Mouse (Mus musculus): ENCODE measurements at regions not wholly inside any gene's neighbourhood (a gene's known extent, or its start where the extent isn't known, plus 50 kb on each side); places are given as distances from the start of the nearest gene placed in this dataset.
A peak's percentile ranks its signal among the peaks of the same experiment; 100 is the strongest.

DNA sequence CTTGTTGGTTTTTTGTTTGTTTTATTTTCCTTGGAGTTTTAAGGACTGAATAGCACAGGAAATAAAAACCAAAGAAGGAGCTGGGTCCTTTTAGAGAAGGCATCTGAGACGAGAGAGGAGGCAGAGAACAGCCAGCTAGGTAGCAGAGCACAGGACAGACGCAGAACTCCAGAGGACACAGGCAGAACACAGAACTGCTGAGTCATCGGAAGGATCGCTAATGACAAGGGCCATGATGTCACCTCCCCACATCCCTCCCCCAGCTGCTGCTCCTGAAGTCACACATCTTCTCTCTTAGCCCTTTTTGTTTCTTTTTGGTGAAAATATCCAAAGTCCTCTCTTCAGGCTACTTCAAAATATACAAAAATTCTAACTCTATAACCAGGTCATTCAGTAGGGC lies 338.7 kb downstream of the Nkx6-1 start:
- no peaks in the 10 kb centered on the region for H3K79me2 ChIP-seq (replicated peaks; ENCODE audit: control insufficient read depth, insufficient read depth, low read length)
- no peaks in the 10 kb centered on the region for H3K36me3 ChIP-seq (ENCODE audit: control insufficient read depth, insufficient read depth, low read length)
- H3K27ac ChIP-seq: no peak overlapping the region
- 34% methylated on average over 4 of the region's 4 CpGs for WGBS
- no peaks in the 10 kb centered on the region for H3K27me3 ChIP-seq (ENCODE audit: control insufficient read depth, insufficient read depth, low read length)
- no peak overlapping the region for H3K4me3 ChIP-seq
- intact Hi-C loops (cut with DNase I): no loop called here
- H3K4me1 ChIP-seq (ENCODE audit: control insufficient read depth, insufficient read depth, low read length): no peaks in the 10 kb centered on the region
- no peak for TF ChIP-seq CTCF (IDR thresholded peaks at IDR 0.05)
- no peak for TF ChIP-seq EP300 (IDR thresholded peaks at IDR 0.05; ENCODE audit: insufficient read depth, low read depth, low read length)
- TF ChIP-seq POLR2A (IDR thresholded peaks at IDR 0.05; ENCODE audit: insufficient read depth, low read depth, low read length): no peak
- H3K9ac ChIP-seq (ENCODE audit: low read depth, low read length): no peak overlapping the region
- DNase-seq: no peak

DNA sequence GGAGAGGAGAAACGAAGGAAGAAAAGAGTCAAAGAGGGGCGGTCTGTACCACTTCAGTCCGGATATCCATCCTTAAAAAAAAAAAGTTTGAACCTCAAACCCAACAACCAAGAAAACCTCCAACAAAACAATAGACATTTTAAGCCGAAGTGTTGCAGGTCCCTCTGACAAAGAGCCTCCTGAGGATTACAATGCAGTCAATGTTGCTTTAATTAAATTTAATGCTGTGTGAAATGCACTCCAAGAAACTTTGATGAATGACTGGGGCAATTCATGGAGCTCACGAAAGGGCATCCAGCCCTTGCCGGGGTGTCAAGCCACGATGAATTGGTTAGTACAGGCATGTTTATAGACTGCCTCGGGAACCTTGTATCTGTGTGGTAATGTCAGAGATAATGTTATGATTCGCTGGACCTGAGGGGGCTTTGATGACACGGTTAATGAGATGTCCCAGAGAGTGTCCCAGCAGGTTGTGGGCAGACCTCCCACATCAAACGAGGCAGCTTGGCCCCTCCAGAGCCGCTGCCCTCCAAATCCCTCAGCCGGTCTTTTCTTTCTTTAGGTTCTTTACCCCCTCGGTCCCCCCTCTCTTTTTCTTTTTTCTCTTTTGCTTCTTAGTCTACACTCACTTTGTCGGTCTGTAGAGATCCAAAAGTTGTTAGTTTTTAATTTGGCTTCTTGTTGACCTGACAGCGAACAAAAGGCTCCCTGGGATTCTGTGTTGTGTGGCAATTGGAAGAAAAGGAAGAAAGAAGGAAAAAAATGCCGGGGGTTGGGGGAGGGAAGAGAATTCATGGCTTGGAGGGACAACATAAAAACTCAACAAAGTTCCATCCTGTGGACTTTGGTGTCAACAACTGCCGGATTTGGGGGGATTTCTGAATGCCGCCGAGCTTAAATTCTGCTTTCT lies 341.5 kb downstream of the Nkx6-1 start:
- TF ChIP-seq EP300 (IDR thresholded peaks at IDR 0.05; ENCODE audit: insufficient read depth, low read depth, low read length) (no peak), POLR2A (IDR thresholded peaks at IDR 0.05; ENCODE audit: insufficient read depth, low read depth, low read length) (no peak), CTCF (IDR thresholded peaks at IDR 0.05) (no peak)
- Histone ChIP-seq H3K79me2 (replicated peaks; ENCODE audit: control insufficient read depth, insufficient read depth, low read length) (no peaks in the 10 kb centered on the region), H3K4me3 (no peak overlapping the region), H3K27ac (no peak overlapping the region), H3K36me3 (ENCODE audit: control insufficient read depth, insufficient read depth, low read length) (no peaks in the 10 kb centered on the region), H3K4me1 (ENCODE audit: control insufficient read depth, insufficient read depth, low read length) (no peaks in the 10 kb centered on the region), H3K27me3 (ENCODE audit: control insufficient read depth, insufficient read depth, low read length) (no peaks in the 10 kb centered on the region), H3K9ac (ENCODE audit: low read depth, low read length) (no peak overlapping the region)
- 22% methylated on average over 20 of the region's 20 CpGs for WGBS
- DNase-seq: no peak
- intact Hi-C loops (cut with DNase I): no loop called here

DNA sequence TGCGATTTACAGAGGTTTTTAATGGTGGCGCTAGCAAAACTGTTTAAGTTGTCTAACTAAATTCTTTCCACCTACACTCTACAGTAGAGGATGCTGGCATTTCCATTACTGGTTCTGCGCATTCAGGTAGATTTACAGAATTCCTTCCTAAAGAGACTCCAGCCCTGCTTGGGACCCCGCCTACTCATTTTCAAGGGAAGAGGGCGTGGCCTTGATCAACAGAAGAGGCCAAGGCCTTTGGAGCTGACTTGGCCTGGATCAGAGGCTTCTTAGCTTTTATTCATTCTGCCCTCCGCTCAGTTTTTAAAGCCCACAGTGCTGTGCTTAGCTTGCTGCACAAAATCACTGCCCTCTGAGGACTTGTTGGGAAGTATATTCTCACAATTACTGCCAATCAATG lies 364.8 kb downstream of the Nkx6-1 start:
- no peak for DNase-seq
- no peak overlapping the region for H3K9ac ChIP-seq (ENCODE audit: low read depth, low read length)
- H3K27ac ChIP-seq: no peak overlapping the region
- TF ChIP-seq POLR2A (IDR thresholded peaks at IDR 0.05; ENCODE audit: insufficient read depth, low read depth, low read length): no peak
- TF ChIP-seq CTCF (IDR thresholded peaks at IDR 0.05): no peak
- TF ChIP-seq EP300 (IDR thresholded peaks at IDR 0.05; ENCODE audit: insufficient read depth, low read depth, low read length): no peak
- no peaks in the 10 kb centered on the region for H3K79me2 ChIP-seq (replicated peaks; ENCODE audit: control insufficient read depth, insufficient read depth, low read length)
- no peak overlapping the region for H3K4me3 ChIP-seq
- intact Hi-C loops (cut with DNase I): no loop called here
- H3K36me3 ChIP-seq (ENCODE audit: control insufficient read depth, insufficient read depth, low read length): no peaks in the 10 kb centered on the region
- 80% methylated on average over 6 of the region's 6 CpGs for WGBS
- no peaks in the 10 kb centered on the region for H3K27me3 ChIP-seq (ENCODE audit: control insufficient read depth, insufficient read depth, low read length)
- no peaks in the 10 kb centered on the region for H3K4me1 ChIP-seq (ENCODE audit: control insufficient read depth, insufficient read depth, low read length)

DNA sequence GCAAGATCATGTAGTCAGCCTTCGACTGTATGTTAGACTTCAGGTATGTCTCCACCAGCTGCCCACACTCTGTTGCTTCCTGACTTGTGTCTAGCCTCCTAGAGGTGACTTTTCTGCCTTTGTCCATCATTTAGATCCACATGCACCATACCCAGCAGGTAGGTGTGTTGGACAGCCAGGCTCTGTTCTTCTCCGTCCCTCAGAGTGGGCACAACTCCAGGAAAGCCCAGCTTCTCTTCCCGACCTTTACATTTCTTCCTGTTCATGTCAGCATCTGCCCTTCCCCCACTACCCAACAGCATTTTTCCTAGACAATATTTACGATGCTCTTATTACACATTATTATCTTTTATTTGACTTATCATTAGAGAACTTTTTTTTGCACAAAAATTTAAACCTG lies 366.4 kb downstream of the Nkx6-1 start:
- DNase-seq: no peak
- H3K4me3 ChIP-seq: no peak overlapping the region
- no peaks in the 10 kb centered on the region for H3K4me1 ChIP-seq (ENCODE audit: control insufficient read depth, insufficient read depth, low read length)
- TF ChIP-seq EP300 (IDR thresholded peaks at IDR 0.05; ENCODE audit: insufficient read depth, low read depth, low read length) (no peak), POLR2A (IDR thresholded peaks at IDR 0.05; ENCODE audit: insufficient read depth, low read depth, low read length) (no peak), CTCF (IDR thresholded peaks at IDR 0.05) (no peak)
- no peaks in the 10 kb centered on the region for H3K36me3 ChIP-seq (ENCODE audit: control insufficient read depth, insufficient read depth, low read length)
- no peak overlapping the region for H3K9ac ChIP-seq (ENCODE audit: low read depth, low read length)
- no peaks in the 10 kb centered on the region for H3K79me2 ChIP-seq (replicated peaks; ENCODE audit: control insufficient read depth, insufficient read depth, low read length)
- no peaks in the 10 kb centered on the region for H3K27me3 ChIP-seq (ENCODE audit: control insufficient read depth, insufficient read depth, low read length)
- WGBS: 37% methylated on average over 4 of the region's 4 CpGs
- intact Hi-C loops (cut with DNase I): no loop called here
- H3K27ac ChIP-seq: no peak overlapping the region

DNA sequence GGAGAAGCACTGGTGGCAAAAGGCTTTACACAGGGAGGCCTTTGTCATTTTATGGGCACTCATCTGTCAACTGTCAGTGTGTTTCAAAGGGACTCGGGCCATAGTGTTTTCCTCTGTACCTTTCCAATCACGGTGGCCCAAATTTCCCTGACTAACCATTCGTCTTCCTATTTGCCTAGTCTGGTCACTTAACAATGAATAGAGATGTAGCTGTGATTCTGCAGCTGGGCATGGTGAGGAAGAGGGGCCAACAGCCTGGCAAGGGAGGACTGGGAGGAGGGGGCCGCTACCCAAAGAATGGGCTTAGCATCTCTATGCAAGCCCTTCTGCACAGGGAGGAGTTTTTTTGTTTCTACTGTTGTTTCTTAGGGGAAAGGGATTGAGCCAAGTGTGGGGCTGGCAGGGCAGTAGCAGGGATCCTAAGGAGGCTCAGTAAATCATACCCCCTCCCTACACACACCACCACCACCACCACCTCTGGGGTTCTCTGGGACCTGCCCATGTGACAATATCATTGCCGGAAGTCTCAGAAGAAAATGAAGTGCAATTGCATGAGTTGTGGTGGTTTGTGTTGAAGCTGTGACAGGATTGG lies 367.2 kb downstream of the Nkx6-1 start:
- TF ChIP-seq POLR2A (IDR thresholded peaks at IDR 0.05; ENCODE audit: insufficient read depth, low read depth, low read length): no peak
- no peak for TF ChIP-seq EP300 (IDR thresholded peaks at IDR 0.05; ENCODE audit: insufficient read depth, low read depth, low read length)
- TF ChIP-seq CTCF (IDR thresholded peaks at IDR 0.05): no peak
- DNase-seq: no peak
- Histone ChIP-seq H3K36me3 (ENCODE audit: control insufficient read depth, insufficient read depth, low read length) (no peaks in the 10 kb centered on the region), H3K4me1 (ENCODE audit: control insufficient read depth, insufficient read depth, low read length) (no peaks in the 10 kb centered on the region), H3K79me2 (replicated peaks; ENCODE audit: control insufficient read depth, insufficient read depth, low read length) (no peaks in the 10 kb centered on the region), H3K27ac (no peak overlapping the region), H3K27me3 (ENCODE audit: control insufficient read depth, insufficient read depth, low read length) (no peaks in the 10 kb centered on the region), H3K9ac (ENCODE audit: low read depth, low read length) (no peak overlapping the region), H3K4me3 (no peak overlapping the region)
- WGBS: 82% methylated on average over 5 of the region's 5 CpGs
- intact Hi-C loops (cut with DNase I): no loop called here

DNA sequence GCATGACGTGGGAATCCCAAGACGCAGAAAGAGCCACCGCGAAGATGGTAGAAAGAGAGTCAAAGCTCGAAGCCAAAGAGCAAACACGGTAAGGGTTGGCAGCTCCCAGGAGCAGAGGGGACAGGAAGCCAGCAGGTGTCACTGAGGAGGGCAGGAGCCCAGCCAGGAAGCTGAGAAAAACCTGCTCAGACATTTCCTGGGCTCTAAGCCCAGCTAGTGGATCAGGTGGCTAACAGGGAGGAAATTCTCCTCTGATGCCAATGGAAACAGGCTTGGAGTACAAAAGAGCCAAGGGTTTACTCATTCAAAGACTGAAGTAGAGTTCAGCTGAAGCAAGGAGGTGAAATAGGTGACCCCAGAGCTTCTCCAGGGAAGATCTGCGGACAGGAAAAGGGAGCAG lies 368.9 kb downstream of the Nkx6-1 start:
- no peak overlapping the region for H3K9ac ChIP-seq (ENCODE audit: low read depth, low read length)
- DNase-seq: peak; percentile 23 to 45
- H3K4me1 ChIP-seq (ENCODE audit: control insufficient read depth, insufficient read depth, low read length): no peaks in the 10 kb centered on the region
- H3K79me2 ChIP-seq (replicated peaks; ENCODE audit: control insufficient read depth, insufficient read depth, low read length): no peaks in the 10 kb centered on the region
- no peaks in the 10 kb centered on the region for H3K36me3 ChIP-seq (ENCODE audit: control insufficient read depth, insufficient read depth, low read length)
- TF ChIP-seq CTCF (IDR thresholded peaks at IDR 0.05) (peak; percentile 39), EP300 (IDR thresholded peaks at IDR 0.05; ENCODE audit: insufficient read depth, low read depth, low read length) (no peak)
- WGBS: 63% methylated on average over 7 of the region's 7 CpGs
- H3K4me3 ChIP-seq: no peak overlapping the region
- intact Hi-C loops (cut with DNase I): no loop called here
- H3K27me3 ChIP-seq (ENCODE audit: control insufficient read depth, insufficient read depth, low read length): no peaks in the 10 kb centered on the region
- H3K27ac ChIP-seq: no peak overlapping the region
